Mouse (Mus musculus): ENCODE measurements around the gene Lgals7.
A peak's percentile ranks its signal among the peaks of the same experiment; 100 is the strongest.

Lgals7 gene

DNA sequence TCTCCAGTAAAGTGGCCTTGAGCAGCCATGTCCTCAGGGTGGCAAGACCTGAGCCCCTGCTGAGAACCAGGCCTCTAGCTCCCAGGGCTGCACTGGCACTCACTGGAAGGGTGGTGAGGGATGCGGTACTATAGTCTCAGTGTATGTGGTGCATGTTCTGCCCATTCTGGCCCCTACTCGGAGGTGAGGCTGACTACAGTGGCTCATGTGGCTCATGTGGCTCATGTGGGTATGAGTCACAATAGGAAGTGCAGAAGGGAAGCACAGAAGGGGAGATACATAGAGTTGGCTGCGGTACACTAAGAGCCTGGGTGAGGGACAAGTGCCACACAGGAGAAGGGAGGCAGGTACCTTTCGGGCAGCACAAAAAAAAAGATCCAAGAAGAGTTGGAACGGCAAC lies 43.5 kb downstream of the Lgals7 start:
- ATAC-seq (ENCODE audit: insufficient number of reproducible peaks, low FRiP score, low TSS enrichment) = 0 out of 2 replicates have a peak, but pooled peaks have one; percentile 51

- no peak for ATAC-seq (ENCODE audit: insufficient number of reproducible peaks, low FRiP score, low TSS enrichment)
Measured at GRCm38 (mm10) chr7:28911632-28912031, 48.0 kb downstream of the Lgals7 start.

DNA sequence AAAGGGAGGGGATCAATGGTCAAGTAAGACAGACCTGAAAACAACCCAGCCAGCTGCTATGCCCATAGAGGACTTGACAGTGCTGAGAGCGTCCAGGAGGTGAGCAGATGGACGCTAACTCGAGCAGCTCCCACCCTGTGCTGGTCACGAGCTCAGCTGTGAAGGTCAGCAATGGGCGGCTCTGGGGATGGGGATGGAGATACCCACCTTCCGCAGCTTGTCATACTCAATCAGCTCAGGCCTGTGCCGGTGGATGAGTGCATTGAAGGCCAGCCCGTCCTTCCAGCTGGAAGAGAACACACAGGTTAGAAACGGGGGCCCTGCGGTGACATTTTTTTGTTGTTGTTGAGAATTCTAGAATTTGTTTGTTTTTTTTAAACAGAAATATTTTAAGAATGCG lies 49.5 kb downstream of the Lgals7 start:
- no peak for ATAC-seq (ENCODE audit: insufficient number of reproducible peaks, low FRiP score, low TSS enrichment)

All from cerebellum, adult (tissue).